Mouse (Mus musculus) cerebellum, adult 2 months (tissue): ENCODE measurements around the gene Morn2.

Experiments used
- CTCF ChIP-seq: fragments of 200-500 bp; IDR thresholded peaks from 2 replicates; pipeline ENCODE4 v1.5.1; 2011; ENCODE audit warnings: low read depth, mild to moderate bottlenecking, control low read depth, low read length, moderate library complexity, borderline replicate concordance; ENCODE audit not compliant: insufficient read depth
- POLR2A ChIP-seq: fragments of 200-500 bp; IDR thresholded peaks from 2 replicates; pipeline ENCODE4 v1.6.1; 2011; ENCODE audit warnings: low read length, control low read depth, borderline replicate concordance; ENCODE audit not compliant: insufficient read depth

DNA sequence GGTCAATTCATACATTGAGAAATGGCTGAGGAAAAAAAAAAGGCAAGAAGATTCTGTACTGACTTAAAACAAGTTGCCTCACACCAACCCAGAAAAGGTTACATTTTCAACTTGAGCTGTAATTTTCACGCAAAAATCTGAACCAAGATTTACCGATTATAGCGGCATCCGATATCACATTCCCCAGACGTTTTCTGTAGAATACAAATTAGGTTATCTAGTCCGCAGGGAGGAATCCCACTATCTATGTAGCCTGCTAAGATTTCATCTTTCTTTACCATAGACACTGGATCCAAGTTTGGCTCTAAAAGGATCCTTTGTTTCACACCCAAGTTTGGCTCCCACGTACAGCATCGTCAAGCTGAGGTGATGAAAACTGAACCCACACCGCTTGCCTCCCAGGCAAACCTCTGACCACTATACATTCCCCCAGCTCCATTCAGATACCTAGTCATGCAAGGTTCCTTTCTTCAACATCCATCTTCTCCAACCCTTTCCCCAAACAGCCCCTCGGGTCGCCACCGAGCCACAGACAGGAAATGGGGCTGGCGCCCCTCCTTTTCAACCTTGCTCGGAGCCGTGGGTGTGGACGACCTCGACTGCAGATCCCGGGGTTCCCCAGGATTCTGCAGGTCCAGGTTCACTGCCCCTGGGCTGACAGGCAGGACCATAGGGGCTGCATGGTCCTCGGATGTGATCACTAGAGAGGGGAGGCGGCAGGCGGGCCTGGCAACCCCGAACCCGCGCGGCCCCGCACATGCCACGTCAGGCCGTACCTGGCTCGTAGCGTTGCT is 526 bp upstream of the Morn2 start:
- TF ChIP-seq CTCF (no peak), POLR2A (no peak)
